Mouse (Mus musculus): ENCODE results near the gene Slc6a1.

The Slc6a1 gene

GRCm38 (mm10) chr6:114282469-114283277, at the start of gene Slc6a1:
TSS of gene Slc6a1 (plus strand) at chr6:114282635.
- peak; percentile 17 to 58 for DNase-seq

GRCm38 (mm10) chr6:114238892-114239644, 43.4 kb upstream of the Slc6a1 start:
- DNase-seq: no peak

- no peak for DNase-seq
Observed at GRCm38 (mm10) chr6:114245665-114246064, 36.8 kb upstream of the Slc6a1 start.

DNA sequence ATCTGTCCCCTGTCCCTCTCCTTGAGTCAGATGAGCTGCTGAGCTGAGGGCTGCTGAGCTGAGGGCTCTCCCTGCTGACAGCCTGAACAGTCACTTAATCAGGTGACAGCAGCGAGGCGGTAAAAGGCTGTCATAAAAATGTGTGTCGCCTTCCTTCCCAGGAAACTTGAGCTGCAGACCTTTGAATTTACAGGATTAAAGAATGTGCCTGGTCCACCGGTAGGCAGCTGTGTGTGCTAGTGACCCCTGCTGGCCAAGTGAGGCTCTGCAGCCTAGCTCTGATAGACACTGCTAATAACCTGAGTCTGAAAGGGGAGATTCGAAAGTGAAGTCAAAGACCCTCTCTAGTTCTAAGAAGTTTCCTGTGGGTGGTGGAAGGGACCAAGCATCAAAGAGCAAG, 32.1 kb upstream of the Slc6a1 start:
- DNase-seq: peak; percentile 65 to 87

DNA sequence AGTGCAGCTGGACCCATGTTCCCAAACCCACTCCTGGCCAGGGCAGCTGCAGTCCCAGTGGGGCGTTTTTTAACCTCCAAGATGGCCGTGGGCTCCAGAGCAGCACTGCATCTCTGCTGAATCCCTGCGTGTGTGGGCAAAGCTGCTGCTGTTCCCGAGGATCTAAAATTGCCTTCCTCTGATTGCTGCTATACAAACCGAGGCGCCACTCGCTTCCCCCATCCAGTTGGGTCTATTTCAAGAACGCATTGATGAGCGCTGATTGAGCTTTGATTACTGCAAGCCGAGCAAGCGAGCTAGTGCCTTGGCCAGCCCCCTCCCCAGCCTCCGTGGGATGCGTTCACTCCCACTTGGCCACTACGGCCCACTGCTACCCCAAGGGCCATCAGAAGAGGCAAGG, 27.5 kb upstream of the Slc6a1 start:
- DNase-seq: no peak

GRCm38 (mm10) chr6:114257762-114258361, 24.6 kb upstream of the Slc6a1 start:
- DNase-seq: no peak

- no peak for DNase-seq
Observed at GRCm38 (mm10) chr6:114258661-114259193, 23.7 kb upstream of the Slc6a1 start.

DNA sequence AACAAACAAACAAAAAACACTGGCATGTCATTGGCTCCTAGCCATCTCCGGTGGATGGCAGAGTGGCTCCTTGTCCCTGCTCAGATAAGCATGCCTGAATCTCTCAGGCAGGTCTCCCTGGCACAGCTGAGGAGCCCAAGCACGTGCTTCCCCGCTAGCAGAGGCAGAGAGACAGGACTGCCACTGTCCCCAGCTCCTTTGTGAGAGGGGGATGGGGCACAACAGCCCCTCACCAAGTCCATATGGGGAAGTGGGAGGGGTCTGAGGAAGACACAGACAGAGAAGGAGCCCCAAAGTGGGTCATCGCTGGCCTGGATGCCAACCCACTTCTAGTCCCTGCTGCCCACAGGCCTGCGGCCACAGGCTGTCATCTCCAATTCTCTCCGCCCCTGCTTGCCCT, 20.8 kb upstream of the Slc6a1 start:
- no peak for DNase-seq

- no peak for DNase-seq
Observed at GRCm38 (mm10) chr6:114264010-114264409, 18.4 kb upstream of the Slc6a1 start.

DNA sequence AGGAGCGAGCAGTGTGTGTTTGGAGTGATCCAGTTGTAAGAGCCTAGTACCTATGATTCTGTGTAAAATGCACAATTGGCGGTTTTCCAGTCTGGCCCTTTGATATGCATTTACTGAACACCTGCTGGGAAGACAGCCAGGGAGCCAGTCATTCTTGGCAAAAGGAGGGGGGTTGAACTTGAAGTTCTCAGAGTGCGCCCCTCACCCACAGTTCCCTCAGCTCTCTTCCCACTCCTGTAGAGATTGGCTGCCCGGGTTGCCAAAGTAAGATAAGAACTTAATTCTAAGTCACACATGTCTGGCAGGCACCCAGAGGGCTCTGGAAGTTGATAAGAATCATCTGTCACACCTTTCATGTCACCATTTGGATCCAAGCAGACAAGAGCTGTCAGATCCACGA, 18.0 kb upstream of the Slc6a1 start:
- DNase-seq: peak in 1 of 2 experiments; percentile 8

- no peak for DNase-seq
Observed at GRCm38 (mm10) chr6:114266273-114266672, 16.2 kb upstream of the Slc6a1 start.

DNA sequence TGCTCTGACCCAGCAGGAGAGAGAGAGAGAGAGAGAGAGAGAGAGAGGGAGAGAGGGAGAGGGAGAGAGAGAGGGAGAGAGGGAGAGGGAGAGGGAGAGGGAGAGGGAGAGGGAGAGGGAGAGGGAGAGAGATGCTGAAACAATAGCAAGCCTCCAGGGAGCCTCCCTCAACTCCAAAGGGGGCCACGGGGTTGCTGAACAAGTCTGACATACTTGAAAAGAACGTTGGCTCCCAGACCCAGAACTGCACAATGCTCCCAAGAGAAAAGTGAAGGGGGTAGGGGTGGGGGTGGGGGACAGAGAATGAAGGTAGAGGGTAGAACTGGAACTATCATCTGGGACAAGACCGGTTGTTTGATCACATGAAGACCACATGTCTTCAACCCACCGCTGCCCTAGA, 14.5 kb upstream of the Slc6a1 start:
- no peak for DNase-seq

GRCm38 (mm10) chr6:114269589-114269988, 12.8 kb upstream of the Slc6a1 start:
- no peak for DNase-seq

DNA sequence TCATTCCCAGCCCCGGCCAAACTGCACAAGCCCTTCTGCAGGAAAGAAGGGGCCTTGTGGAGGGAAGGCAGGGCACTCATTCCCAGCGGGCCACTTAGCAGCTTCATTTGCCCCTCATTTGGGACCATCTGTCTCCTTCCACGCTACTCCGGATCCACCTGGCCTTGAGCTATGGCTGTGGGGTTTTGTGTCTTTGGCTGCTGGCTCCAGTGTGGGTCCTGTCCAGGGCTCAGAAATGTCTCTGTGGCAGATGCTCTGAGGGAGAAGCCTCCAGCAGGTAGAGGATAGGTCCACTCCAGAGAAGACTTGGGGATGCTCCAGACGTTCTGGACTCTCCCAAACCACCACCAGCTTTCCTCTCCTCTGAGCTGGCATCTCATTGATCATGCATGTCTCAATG, 11.6 kb upstream of the Slc6a1 start:
- no peak for DNase-seq

GRCm38 (mm10) chr6:114272279-114272678, 10.2 kb upstream of the Slc6a1 start:
- DNase-seq: no peak

DNA sequence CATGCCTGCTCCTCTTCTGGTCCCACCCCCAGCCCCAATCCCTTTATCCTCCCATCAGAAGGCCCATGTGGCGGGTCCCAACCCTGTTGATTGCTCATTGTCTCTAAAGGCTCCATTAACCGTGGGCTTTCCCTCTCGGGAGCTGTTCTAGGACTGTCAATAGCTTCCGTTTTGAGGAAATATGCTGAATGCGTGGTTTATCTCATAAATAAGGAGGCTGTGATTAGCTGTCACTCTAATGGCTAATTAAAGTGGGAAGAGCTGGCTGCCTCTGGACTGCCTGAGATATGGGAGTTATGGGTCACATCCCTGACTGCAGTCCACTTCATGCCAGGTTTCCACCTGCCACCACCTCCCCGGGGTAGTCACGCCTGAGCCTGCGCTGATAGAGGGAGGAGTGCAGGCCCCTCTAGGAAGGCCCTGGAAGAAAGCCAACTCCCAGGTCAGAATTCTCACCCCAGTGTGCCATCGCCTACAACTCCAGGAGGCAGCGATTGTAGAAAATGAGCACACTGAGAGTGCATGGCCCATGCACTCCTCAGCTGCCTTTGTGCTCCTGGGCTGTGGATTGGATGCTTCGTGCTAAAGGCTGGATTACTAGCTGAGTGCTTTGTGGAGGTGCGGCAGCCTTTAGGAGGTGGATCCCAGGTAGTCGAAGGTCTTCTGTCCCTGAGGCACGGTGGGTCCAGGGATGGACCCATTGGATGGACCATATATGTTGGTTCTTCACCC, 8.3 kb upstream of the Slc6a1 start:
- no peak for DNase-seq

- DNase-seq: no peak
Observed at GRCm38 (mm10) chr6:114275800-114276199, 6.6 kb upstream of the Slc6a1 start.

- no peak for DNase-seq
Observed at GRCm38 (mm10) chr6:114283278-114283770, 889 bp downstream of the Slc6a1 start.

- DNase-seq: no peak
Observed at GRCm38 (mm10) chr6:114283927-114284703, 1.7 kb downstream of the Slc6a1 start.

- DNase-seq: no peak
Observed at GRCm38 (mm10) chr6:114285424-114285823, 3.0 kb downstream of the Slc6a1 start.

GRCm38 (mm10) chr6:114289106-114289505, 6.7 kb downstream of the Slc6a1 start:
- no peak for DNase-seq

DNA sequence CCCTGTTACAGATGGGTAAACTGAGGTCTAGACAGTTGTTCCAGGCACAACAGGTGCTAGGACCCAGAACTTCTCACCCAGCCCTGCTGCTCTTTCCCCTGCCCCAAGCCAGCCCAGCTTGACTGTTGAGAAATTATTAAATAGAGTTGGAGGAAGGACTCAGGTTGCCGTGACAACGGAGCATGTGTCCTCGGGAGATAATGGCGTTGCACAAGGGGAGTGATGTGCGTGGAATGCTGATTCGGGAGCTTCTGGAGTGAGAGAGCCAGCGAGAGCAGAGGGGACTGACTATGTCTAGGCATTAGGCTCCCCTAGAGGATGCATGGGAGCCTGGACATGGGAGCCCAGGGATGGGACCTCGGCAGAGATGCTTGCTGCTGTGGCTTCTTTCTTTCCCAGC, 7.7 kb downstream of the Slc6a1 start:
- DNase-seq: no peak
